Mouse (Mus musculus) embryonic facial prominence, embryonic 12.5 days (tissue): Measurements from ENCODE around the gene Zfp600. TPM values are rescaled to one million over a fixed set of nuclear protein-coding genes. Genes with fewer than 3 reads are reported as not detected.
"Not testable (repeated sequence)": the region's sequence is repeated elsewhere in the genome, so short reads cannot be mapped to it uniquely, and the experiment has no call there.

ENCODE experiments used
- ATAC-seq: fragments of 200-750 bp; cut with Nextera tagmentation; 2 replicates; pipeline ENCODE4 v1.8.0; 2017; ENCODE audit not compliant: insufficient number of reproducible peaks, insufficient read depth, low FRiP score, low TSS enrichment
- H3K27ac ChIP-seq: fragments of 300-500 bp; sonication (generic); 2 replicates; pipeline ENCODE4 v1.5.1; 2016; ENCODE audit warnings: mild to moderate bottlenecking
- H3K27me3 ChIP-seq: fragments of 300-500 bp; sonication (generic); 2 replicates; pipeline ENCODE4 v1.6.1; 2016; ENCODE audit warnings: mild to moderate bottlenecking, moderate library complexity
- H3K36me3 ChIP-seq: fragments of 300-500 bp; sonication (generic); 2 replicates; pipeline ENCODE4 v1.6.1; 2016; ENCODE audit warnings: mild to moderate bottlenecking
- H3K4me1 ChIP-seq: fragments of 300-500 bp; sonication (generic); 2 replicates; pipeline ENCODE4 v1.6.1; 2016
- H3K4me2 ChIP-seq: fragments of 300-500 bp; sonication (generic); replicated peaks from 2 replicates; pipeline ENCODE4 v1.6.1; 2016; ENCODE audit warnings: mild to moderate bottlenecking, moderate library complexity
- H3K4me3 ChIP-seq: fragments of 300-500 bp; sonication (generic); 2 replicates; pipeline ENCODE4 v1.5.1; 2016; ENCODE audit warnings: mild to moderate bottlenecking
- H3K9ac ChIP-seq: fragments of 300-500 bp; sonication (generic); 2 replicates; pipeline ENCODE4 v1.6.1; 2016; ENCODE audit warnings: mild to moderate bottlenecking, moderate library complexity
- H3K9me3 ChIP-seq: fragments of 300-500 bp; sonication (generic); 2 replicates; pipeline ENCODE4 v1.6.1; 2016; ENCODE audit warnings: mild to moderate bottlenecking, moderate library complexity
- WGBS: fragments of 180-500 bp; shearing (Covaris S2); methylation state at CpG from one replicate; pipeline ENCODE4 v1.1.7; 2016; 5-methylcytosine and 5-hydroxymethylcytosine counted together
- polyA plus RNA-seq: library from polyadenylated mRNA; unstranded; fragments of >200 nt; fragmentation: Nextera tagmentation; extraction: Ambion mirVana; gene quantifications from 2 replicates; pipeline ENCODE4 v1.2.1, GENCODE M21; 2016

The Zfp600 gene
- polyA plus RNA-seq = not detected in 2 replicates

DNA sequence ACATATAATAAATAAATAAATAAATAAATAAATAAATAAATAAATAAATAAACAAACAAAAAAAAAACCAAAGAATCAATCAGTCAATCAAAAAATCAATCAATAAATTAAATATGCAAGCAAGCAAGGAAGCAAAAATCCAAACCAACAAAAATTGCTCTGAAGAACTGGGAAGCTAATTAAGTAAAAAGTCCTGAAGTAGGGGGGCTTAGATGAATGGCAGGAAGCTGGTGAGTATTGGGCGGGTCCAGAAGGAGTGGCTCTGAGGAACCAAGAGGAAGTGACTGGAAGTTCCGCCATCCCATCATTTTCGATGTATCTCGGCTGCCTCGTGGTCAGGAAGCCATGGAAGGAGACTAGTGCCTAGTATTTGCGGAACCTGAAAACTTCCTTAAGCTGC is at the start of gene Zfp600:
TSS of gene Zfp600 (plus strand) at position 301 of the 400 bp plus-strand sequence.
- not testable (repeated sequence) for H3K27me3 ChIP-seq, ATAC-seq, H3K4me2 ChIP-seq, H3K4me1 ChIP-seq, H3K4me3 ChIP-seq, H3K36me3 ChIP-seq, H3K9me3 ChIP-seq, H3K9ac ChIP-seq, H3K27ac ChIP-seq
- no CpG with 5 or more reads among the region's 6 CpGs for WGBS

DNA sequence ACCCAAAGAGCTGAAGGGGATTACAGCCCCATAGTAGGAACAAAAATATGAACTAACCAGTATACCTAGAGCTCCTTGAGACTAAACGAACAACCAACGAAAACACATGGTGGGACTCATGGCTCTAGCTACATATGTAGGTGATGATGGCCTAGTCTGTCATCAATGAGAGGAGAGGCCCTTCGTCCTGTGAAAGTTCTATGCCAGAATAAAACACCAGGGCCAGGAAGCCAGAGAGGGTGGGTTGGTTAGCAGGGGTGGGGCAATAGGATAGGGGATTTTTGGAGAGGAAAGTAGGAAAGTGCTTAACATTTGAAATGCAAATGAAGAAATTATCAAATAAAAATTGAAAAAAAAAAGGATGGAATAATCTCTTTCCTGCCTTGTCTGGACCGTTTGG is 6.3 kb downstream of the Zfp600 start:
- H3K27me3 ChIP-seq, H3K9ac ChIP-seq, H3K9me3 ChIP-seq, H3K36me3 ChIP-seq, H3K4me2 ChIP-seq, ATAC-seq, H3K4me1 ChIP-seq, H3K27ac ChIP-seq, H3K4me3 ChIP-seq: not testable (repeated sequence)
- WGBS = 81% methylated on average over 4 of the region's 4 CpGs

DNA sequence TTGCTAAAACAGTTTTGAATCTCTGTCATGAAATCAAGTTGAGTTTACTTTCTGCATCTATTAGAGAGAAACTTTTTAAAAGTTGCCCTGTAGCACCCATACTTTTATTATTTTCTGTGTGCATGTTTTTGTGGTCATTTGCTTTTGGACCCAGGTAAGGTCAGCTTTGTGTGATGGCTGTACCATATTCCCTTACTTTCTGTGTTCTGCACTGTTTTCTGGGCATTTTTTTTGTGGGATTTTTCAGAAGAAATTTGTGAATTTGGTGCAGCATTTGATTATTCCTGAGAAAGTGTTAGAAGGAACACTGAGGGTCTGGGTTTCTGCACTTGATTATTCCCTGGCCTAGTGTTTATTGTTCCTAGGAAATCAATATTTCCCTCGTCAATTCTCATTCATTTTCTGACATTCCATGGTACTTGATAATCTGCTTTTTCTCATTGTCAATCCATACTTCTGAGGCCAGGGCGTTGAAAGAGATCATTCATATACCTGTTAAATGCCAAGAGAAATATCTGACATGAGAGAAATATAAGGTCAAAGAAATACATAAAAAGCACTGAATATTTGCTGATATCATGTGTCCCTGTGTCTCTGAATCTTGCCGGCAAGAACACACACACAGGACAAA is 10.7 kb downstream of the Zfp600 start:
- not testable (repeated sequence) for H3K27ac ChIP-seq, H3K9ac ChIP-seq, H3K4me2 ChIP-seq, H3K4me3 ChIP-seq, H3K9me3 ChIP-seq, H3K4me1 ChIP-seq, H3K27me3 ChIP-seq, H3K36me3 ChIP-seq
- WGBS = 83% methylated on average over 3 of the region's 3 CpGs
- ATAC-seq = 0 out of 2 replicates have a peak, but pooled peaks have one; percentile 44

DNA sequence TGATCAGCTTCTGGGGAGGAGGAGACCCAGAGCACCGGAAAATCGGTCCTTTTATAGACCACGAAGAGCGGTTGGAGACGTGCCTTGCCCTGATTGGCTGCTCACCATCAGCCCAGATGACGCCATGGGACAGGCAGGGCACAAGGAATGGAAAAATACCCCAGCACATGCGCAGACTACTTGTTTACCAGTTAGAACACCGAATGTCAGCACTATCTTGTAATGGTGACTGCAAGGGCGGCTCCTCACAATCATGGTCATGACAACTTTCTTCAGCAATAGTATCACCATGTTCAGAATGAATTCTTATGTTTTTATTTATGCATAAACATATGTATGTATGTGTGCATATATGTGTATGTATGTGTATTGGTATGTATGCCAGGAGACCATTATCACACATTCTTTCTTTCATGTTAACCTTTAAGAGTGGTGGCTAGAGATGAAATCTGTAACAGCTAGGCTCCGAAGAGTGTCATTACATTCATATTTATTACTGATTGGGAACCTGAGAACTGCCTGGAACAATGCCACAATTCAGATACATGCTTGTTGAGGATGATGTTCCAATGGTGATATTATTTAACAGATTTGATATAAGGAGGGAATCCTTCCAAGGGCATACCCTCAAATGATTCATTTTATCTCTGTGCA is 11.4 kb downstream of the Zfp600 start:
- H3K4me1 ChIP-seq, H3K27me3 ChIP-seq, H3K27ac ChIP-seq, H3K4me3 ChIP-seq, H3K9me3 ChIP-seq, H3K9ac ChIP-seq, H3K36me3 ChIP-seq, H3K4me2 ChIP-seq: not testable (repeated sequence)
- peak; percentile 72 for ATAC-seq
- 80% methylated on average over 10 of the region's 10 CpGs for WGBS

DNA sequence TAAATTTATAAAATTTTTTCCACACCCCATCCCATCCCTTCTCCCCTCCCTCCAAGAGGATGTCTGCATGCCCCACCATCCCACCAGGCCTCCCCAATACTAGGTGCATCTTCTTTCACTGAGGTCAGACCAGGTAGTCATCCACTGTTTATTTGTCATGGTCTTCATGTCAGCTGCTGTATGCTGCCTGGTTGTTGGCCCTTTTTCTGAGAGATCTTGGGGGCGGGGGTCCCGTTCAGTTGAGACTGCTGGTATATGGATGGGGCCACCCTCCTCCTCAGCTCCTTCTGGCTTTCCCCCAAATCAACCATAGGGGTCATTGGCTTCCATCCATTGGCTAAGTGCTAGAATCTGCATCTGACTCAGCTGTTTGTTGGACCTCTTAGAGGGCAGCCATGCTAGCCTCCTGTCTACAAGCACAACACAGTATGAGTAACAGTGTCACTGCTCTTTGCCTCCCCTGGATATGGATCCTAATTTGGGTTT is 12.1 kb downstream of the Zfp600 start:
- not testable (repeated sequence) for H3K27ac ChIP-seq, H3K4me1 ChIP-seq, H3K9ac ChIP-seq, H3K4me2 ChIP-seq, H3K27me3 ChIP-seq, H3K36me3 ChIP-seq, H3K4me3 ChIP-seq
- ATAC-seq = peak; percentile 64
- H3K9me3 ChIP-seq = peaks cover 13% of the 10 kb centered on the region
- no CpG with 5 or more reads among the region's 2 CpGs for WGBS

DNA sequence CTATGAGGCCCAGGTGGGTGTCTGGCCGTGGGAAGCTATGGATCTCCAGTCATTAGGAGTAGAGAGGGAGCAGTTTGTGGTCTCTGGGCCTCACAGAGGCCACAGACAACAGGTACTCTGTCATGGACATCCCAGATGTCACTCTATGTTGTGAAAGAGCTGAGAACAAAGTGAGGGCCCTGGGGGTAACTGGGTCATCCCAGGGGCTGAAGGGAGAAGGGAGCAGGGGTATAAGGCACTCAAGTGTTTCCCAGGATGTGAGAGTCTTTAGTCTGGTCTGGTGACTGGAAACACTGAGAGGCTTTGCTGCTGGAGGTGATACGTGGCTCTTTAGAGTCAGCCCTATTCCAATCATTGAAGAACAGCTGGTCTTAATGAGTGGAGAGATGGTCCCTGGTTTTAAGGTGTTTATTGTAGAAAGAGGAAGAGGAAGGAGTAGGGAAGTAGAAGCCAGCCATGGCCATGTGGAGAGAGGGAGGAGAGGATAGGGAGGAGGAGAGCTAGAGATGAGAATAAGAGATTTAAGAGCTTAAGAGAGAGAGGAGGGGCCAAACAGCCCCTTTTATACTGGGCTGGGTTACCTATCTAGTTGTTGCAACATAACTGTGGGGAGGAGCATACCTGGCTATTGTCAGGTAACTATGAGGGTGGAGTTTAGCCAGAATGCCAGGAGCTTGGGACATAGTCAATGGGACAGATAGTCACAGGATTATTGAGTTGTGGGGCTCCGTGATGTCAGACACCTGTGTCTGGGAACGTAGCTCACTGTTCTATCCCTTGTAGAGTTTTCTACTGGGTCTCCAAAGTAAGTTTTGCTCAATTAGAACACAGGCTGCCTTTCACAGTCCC is 17.0 kb downstream of the Zfp600 start:
- H3K4me3 ChIP-seq, H3K9ac ChIP-seq, H3K36me3 ChIP-seq, H3K4me2 ChIP-seq, H3K4me1 ChIP-seq, H3K27ac ChIP-seq, H3K27me3 ChIP-seq: not testable (repeated sequence)
- 64% methylated on average over 4 of the region's 4 CpGs for WGBS
- ATAC-seq = peak; percentile 83
- peaks cover 10% of the 10 kb centered on the region for H3K9me3 ChIP-seq

DNA sequence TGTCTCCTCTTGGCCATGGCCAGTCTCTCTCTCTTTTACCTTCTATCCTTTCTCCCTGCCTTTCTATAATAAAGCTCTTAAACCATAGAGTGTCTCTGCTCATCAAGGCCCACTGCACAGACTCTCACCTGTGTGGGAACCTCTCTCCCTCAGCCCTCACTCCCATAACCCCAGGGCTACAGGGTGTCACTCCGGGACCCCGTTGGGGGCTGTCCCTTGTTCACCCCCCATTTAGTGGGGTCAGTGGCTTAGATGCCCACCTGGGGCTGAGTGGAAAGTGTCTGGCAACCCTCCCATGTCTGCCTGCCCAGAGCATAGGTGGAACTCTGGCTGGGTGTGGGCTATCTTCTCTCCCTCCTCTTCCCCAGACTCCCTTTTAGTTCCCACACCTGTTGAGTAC is 47.7 kb downstream of the Zfp600 start:
- H3K4me3 ChIP-seq, H3K27me3 ChIP-seq, H3K4me2 ChIP-seq, H3K9me3 ChIP-seq, ATAC-seq, H3K27ac ChIP-seq, H3K36me3 ChIP-seq, H3K4me1 ChIP-seq, H3K9ac ChIP-seq: not testable (repeated sequence)
- WGBS = 84% methylated on average over 2 of the region's 2 CpGs

DNA sequence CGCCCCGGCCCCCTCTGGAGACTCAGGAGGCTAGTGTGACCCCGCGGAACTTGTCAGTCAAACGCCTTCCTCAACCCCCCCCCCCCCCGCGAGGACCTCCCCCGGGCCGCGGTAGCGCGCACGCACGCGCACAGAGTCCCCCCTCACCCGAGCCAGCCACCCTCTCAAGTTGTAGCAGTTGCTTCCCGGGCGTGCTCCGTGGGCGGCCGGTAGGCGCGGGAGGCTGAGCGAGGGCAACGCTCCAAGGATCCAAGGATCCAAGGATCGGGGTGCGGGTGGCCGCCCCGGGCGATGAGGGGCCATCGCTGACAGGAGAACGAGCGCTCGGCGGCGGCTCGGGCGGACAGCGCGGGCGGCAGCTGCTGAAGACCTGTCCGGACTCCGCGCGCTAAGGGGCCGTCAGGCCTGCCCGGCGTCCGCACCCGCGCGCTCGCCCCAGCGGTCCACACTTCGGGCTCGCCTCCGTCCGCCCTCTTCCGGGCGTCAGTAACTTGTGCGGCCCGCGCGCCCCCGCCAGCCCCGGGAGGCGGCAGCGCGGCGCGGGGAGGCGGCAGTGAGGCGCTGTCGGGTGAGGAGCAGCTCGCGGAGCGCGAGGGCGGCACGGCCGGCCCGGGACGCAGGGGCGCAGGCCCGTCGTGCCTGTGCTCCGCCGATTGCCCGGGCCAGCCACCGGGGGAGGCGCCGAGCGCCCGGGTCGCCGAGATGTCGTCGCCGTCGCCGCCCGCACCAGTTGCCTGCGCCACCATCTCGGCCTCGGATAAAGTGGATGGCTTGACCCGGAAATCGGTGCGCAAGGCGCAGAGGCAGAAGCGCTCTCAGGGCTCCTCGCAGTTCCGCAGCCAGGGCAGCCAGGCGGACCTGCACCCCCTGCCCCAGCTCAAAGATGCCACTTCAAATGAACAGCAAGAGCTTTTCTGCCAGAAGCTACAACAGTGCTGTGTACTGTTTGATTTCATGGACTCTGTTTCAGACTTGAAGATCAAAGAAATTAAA is 82.9 kb downstream of the Zfp600 start:
- H3K9ac ChIP-seq, H3K4me2 ChIP-seq, H3K4me1 ChIP-seq, H3K27ac ChIP-seq, H3K27me3 ChIP-seq, H3K36me3 ChIP-seq, H3K4me3 ChIP-seq, H3K9me3 ChIP-seq: not testable (repeated sequence)
- WGBS = 3% methylated on average over 30 of the region's 113 CpGs
- ATAC-seq = peak; percentile 82; the same call in 1 of the 2 replicates

DNA sequence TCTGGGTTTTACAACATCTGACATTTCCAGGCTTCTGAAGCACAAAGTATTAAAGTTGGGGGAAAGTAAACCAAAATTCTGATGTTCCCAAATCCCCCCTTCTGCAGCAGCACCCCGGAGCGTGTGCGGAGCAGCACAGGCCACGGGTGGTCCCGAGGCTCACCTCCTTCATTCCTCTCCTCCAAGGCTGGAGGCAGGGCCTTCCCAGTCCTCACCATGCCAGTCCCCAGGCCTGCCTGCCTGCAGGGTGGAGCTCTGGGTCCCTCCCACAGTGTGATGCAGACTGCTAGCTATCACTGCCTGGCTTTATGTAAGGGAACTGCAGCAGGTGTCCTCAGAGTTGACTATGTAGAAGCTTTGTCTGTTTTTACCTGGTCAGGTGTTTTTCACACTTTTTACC is 85.5 kb downstream of the Zfp600 start:
- H3K9ac ChIP-seq, H3K27me3 ChIP-seq, H3K36me3 ChIP-seq, H3K4me3 ChIP-seq, H3K4me1 ChIP-seq, H3K9me3 ChIP-seq, ATAC-seq, H3K4me2 ChIP-seq, H3K27ac ChIP-seq: not testable (repeated sequence)
- 68% methylated on average over 5 of the region's 5 CpGs for WGBS
